Mouse (Mus musculus) kidney, adult 2 months (tissue): Measurements from ENCODE around the gene Rcbtb1.

Experiments used
- CTCF ChIP-seq: fragments of 200-500 bp; conservative IDR thresholded peaks from 2 replicates; pipeline ENCODE4 v1.5.1; 2011; ENCODE audit warnings: low read depth, mild to moderate bottlenecking, control low read depth, low read length, moderate library complexity, mixed read lengths; ENCODE audit not compliant: insufficient read depth, insufficient read length
- POLR2A ChIP-seq: fragments of 200-500 bp; IDR thresholded peaks from one replicate; pipeline ENCODE4 v1.6.1; 2011; ENCODE audit warnings: low read depth, low read length, control low read depth

DNA sequence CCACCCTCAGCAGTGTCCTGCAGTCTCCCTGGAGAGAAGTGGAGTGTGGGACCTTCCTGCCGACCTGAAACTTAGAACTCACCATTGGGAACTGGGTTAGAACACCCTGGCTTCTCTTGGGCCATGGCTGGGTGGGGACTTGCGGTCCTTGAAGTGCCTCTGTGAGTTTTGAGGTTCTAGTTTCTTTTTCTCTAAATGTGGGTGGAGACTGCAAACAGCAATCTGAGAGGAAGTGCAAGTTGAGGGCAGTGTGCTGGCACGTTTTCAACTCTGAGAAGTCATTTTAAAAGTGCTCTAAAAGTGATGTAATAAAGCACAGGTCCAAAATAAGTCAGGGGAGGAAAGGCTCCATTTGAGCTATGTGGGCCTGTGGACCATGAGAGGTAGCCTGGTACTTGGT is 59.0 kb downstream of the Rcbtb1 start, which contains the start of gene Gm6904:
- TF ChIP-seq POLR2A (no peak), CTCF (no peak)
